Mouse (Mus musculus) neural tube, embryonic 10.5 days (tissue): ENCODE measurements around the gene Abca1.

ENCODE experiments used
- DNase-seq: peaks from one replicate; pipeline ENCODE4 v3.0.0-alpha.2; 2017; ENCODE audit warnings: low spot score; ENCODE audit errors: extremely low spot score

Abca1 gene

GRCm38 (mm10) chr4:53149644-53150043 is 10.1 kb downstream of the Abca1 start:
- DNase-seq, result no peak

GRCm38 (mm10) chr4:53148817-53149216 is 10.9 kb downstream of the Abca1 start:
- DNase-seq, result no peak

DNA sequence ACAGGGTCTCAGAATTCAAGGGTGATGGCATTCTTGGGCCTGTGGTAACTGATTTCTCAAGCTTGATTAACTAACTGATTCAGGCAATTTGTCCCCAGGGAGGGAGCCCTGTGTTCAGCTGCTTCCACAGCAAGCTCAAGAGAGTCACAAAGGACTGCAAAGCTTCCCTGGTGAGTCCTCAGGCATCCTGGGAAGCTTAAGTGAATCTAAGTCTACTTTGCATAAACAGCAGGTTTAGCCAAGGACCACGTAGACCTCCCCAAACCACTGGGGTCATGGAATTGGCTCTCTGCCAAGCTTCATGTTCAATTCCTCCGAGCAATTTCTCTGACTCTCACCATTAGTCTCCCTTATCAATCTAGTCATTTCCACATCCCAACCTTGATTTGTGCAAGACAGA is 12.2 kb downstream of the Abca1 start:
- no peak for DNase-seq

DNA sequence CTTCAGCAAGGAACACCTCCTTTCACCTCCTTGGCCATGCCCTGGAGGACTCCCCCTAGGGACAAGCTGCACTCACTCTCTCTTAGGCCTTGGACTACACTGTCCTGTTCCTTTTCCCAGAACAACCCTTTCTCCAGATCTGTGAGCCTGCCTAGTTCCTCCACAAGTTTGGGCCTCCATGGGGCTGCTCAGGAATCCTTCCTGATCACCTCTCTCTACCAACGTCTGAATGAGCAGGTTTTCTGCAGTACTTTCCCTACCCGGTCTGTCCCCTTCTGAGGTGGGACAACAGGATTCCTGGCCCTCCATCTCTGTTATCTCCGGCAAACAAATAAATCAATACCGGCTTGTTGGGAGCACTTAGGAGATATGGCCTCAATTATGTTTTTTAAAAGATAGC is 12.6 kb downstream of the Abca1 start:
- DNase-seq, result no peak

DNA sequence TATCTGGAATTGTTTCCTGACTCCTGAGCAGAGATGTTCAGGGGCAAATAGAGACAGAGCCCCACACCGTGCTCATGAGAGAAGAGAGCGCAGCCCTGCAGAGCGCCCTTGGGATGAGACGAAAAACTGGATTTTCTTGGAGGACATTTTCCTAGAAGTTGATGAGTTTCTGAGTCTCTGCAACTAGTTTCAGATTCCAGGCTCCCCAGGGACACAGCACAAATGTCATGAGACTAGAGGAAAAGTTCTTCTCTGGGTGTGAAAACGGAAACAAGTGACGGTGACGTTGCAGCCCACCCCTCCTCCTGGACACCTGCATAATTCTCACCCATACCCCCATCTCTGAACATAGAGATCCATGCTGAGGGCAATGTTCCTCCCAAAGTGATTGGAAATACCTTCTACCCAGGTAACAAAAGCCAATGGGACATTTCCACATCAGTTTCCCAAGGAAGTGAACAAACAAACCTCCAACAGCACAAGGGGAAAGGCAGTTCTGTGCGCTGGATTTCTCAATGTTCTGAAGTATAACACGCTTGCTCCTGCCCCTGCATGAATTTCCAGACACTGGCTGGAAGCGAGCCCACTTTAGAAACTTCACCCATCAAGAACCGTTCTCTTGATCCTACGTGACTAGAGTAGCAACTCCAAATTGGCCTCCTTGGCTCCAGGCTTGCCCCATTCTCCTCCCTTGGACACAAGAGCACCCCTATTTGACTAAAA is 13.3 kb downstream of the Abca1 start:
- DNase-seq, result no peak

DNA sequence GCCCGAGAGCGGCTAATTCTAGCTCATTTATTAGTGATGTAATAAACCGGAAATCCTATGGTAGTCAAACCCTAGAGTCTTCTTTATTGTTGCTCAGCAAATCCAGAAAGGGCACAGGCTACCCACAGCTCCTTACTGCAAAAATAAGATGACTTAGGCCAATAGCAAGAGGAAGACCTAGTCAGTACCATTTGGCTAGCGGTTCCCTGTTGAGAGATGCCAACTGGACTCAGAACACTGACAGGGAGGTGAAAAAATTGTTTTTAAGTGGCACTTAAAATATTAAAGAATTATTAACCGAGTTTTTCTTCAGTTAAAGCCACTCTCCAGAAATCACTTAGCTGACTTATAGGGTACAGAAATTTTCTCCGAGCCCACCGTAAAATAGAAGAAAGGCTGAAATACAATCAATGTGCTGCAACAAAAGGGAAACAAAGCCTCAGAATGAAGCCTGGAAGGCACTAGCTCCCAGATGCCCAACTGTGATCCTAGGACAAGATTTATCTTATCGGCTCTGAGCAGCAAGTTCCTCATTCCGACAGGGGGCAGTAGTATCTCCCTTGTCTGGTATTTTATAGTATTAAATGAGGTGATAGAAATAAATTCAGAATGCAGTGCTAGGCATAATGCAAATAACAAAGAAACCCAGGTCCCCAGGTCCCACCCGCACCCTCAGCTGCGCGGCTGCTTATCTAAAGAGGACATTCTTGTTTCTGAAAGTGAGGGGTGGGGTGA is 14.1 kb downstream of the Abca1 start:
- no peak for DNase-seq

GRCm38 (mm10) chr4:53144571-53144970 is 15.1 kb downstream of the Abca1 start:
- no peak for DNase-seq

- no peak for DNase-seq
Measured at GRCm38 (mm10) chr4:53144021-53144420, 15.7 kb downstream of the Abca1 start.

DNA sequence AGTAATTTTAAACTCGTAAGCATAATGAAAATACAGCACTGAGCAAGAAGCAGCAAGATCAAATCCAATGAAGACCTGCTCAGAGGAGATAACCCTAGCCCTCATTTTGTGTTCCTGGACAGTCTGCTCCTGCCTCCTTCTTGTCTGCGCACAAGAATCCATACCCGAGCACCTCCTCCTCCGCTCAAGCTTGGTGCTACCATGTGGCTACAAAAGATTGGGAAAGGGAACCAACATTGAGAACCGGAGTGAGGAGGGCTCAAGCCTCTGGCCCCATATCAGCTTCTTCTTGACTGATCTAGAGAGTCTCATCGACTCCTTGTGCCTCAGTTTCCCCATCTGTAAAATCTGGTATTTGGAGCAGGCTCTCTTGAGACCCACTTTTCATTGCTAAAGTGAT is 19.0 kb downstream of the Abca1 start:
- no peak for DNase-seq

- DNase-seq, result no peak
Measured at GRCm38 (mm10) chr4:53139495-53139894, 20.2 kb downstream of the Abca1 start.

DNA sequence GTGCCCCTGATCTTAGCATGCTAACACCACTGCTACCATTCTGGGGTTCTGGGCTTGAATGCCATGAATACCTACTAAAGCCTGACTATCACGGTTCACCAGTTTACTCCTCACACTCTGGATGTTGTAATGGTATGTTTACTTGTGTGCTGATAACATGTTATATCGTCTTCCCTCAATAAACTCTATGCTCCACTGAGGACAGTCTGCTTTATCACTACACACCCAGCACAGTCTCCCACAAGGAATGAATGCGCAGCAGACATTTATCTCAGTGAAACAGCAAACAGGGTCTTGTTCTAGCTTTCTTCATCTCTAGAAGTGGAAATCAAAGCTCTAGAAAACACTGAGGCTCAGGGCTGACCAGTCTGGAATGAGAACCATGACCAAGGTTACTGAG is 20.7 kb downstream of the Abca1 start:
- no peak for DNase-seq

DNA sequence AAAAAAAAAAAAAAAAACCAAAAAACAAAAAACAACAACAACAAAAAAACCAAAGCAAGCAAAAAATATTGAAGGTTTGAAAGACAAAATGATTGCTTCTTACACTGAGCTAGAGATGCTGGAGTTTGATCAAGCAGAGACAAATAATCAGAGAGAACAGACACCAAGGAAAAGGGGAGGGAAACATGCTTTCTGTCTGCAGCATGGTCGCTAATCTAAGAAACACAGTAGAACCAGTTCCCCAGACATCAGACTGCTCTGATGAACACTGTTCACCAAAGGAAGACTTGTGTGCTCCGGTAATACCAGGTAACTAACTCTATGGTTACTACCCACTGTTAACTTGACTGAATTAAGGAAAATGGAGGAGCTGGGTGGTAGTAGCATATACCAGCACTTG is 22.6 kb downstream of the Abca1 start:
- no peak for DNase-seq

- DNase-seq, result no peak
Measured at GRCm38 (mm10) chr4:53134816-53135215, 24.9 kb downstream of the Abca1 start.

GRCm38 (mm10) chr4:53133995-53134394 is 25.7 kb downstream of the Abca1 start:
- no peak for DNase-seq

GRCm38 (mm10) chr4:53131538-53131937 is 28.2 kb downstream of the Abca1 start:
- DNase-seq, result no peak

DNA sequence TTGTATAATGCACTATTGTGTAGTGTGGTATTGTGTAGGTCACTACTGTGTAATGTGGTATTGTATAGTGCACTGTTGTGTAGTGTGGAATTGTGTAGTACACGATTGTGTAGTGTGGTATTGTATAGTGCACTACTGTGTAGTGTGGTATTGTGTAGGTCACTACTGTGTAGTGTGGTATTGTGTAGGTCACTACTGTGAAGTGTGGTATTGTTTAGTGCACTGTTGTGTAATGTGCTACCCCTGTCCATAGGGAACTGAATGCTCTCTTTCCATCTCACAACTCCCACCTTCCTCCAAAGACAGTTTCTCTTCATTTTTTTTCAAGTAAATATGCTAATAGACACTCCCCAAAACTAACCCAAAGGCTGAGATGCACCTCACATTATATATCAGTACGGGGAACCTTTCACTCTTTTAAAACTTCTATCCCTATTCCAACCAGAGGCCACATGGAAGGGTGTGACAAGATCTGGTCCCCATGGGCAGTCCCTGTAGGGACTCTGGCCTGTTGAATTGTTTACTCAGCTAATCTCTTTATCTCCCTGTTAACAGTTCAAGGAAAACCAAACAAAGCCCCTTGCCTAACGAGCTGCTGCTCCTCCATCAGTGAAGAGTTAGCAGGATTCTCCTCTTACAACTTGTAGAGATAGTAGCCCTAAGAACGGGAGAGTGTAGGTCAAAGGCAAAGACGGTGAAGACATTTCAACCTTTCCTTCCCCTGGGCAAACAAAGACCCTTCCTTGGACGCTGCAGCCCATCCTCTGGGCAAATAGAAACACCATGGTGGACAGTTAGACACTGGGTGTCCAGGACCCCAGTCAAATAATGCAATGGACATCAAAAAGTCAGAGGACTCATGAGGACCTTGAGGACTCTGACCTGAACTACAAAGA is 28.8 kb downstream of the Abca1 start:
- DNase-seq, result no peak

GRCm38 (mm10) chr4:53129716-53130301 is 29.9 kb downstream of the Abca1 start:
- DNase-seq, result no peak

DNA sequence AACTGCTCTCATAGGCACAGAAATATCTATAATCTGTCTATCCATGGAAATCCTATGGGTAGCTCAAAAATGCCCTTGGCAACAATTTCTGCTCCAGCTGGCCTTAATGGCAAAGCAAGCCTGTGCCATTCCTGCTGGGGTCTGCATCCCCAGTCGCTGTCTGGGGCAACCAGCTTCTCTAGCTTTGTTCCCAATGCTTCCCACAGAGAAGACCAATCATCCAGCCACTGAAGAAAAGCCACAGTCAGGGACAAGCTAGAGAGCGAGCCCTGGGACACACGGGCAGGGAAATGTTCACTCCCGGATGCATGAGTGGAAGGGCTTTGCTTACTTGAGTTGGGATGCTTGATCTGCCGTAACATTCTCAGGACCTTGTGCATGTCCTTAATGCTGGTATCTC is 32.4 kb downstream of the Abca1 start:
- no peak for DNase-seq

- no peak for DNase-seq
Measured at GRCm38 (mm10) chr4:53126794-53127193, 32.9 kb downstream of the Abca1 start.

GRCm38 (mm10) chr4:53124837-53125490 is 34.7 kb downstream of the Abca1 start:
- DNase-seq, result no peak

DNA sequence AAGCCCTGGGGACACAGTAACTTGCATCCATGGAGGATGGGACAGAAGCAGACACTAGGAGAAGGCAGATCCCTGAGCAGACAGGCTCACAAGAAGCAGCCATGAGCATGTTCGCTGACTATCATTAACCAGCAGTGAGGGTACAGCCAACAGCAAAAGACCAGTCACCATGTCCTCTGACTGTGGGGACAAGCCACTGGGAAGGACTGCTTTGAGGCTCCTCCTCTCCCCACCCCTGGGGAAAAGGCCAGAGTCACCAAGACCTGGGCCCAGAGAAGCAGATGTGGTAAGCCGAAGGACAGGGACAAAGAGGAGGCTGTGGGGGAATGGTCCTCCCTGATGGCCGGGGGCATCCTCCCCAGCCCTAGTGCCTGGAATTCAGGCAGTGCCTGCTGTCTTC is 37.4 kb downstream of the Abca1 start:
- DNase-seq, result no peak
